Mouse (Mus musculus) MEL (cell line): ENCODE data around the gene Pfpl.

Experiments used
- MAFK ChIP-seq: IDR thresholded peaks from 2 replicates; pipeline ENCODE4 v1.6.1; 2011; ENCODE audit warnings: low read depth, mild to moderate bottlenecking, low read length, improper control_type of control experiment, borderline replicate concordance
- MAX ChIP-seq: IDR thresholded peaks from 2 replicates; pipeline ENCODE4 v1.6.1; 2011; ENCODE audit warnings: low read length, improper control_type of control experiment

DNA sequence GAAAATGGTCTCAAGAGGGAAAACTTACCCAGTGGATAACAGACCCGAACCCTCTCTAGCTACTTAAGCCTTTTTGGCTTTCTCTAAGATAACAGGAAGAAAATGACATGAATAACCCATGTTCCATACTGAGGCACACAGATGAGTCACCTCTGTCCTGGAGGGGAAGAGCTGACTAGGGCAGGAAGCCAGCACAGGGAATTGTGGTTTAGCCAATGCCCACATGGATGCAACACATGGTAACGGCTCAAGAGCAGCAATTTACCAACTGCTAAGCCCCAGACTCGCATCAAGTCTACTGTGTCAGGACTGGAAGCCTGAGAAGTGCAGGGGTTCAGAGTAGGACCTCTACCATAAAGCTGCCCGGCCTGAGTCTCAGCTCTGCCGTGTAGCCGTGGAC is 50.7 kb downstream of the Pfpl start:
- TF ChIP-seq MAX (no peak), MAFK (no peak)
